Mouse (Mus musculus) erythroblast, adult 5-6 weeks (primary cell): ENCODE measurements around the gene Srsf10. TPM values are rescaled to one million over a fixed set of nuclear protein-coding genes. Genes with fewer than 3 reads are reported as not detected.

Experiments
- ATAC-seq: replicated peaks from 2 replicates; pipeline ENCODE4 v1.8.0; 2016; ENCODE audit warnings: moderate number of reproducible peaks, mild to moderate bottlenecking, moderate TSS enrichment, inconsistent platforms; ENCODE audit not compliant: poor library complexity, low FRiP score, severe bottlenecking
- total RNA-seq, 2 experiments: library from RNA; stranded (forward) in 1 of 2; stranded (reverse) in 1 of 2; fragments of 150-400 nt in 1 of 2; fragments of 200-764, 138-1000 nt in 1 of 2; gene quantifications; 2 replicates each; pipeline versions ENCODE4 v1.2.3 to v1.2.4; 2015 to 2017; ENCODE audit warnings: low replicate concordance in 2 of 2

The Srsf10 gene
- total RNA-seq, 2 experiments from 2014 or later: 116 to 176 TPM

DNA sequence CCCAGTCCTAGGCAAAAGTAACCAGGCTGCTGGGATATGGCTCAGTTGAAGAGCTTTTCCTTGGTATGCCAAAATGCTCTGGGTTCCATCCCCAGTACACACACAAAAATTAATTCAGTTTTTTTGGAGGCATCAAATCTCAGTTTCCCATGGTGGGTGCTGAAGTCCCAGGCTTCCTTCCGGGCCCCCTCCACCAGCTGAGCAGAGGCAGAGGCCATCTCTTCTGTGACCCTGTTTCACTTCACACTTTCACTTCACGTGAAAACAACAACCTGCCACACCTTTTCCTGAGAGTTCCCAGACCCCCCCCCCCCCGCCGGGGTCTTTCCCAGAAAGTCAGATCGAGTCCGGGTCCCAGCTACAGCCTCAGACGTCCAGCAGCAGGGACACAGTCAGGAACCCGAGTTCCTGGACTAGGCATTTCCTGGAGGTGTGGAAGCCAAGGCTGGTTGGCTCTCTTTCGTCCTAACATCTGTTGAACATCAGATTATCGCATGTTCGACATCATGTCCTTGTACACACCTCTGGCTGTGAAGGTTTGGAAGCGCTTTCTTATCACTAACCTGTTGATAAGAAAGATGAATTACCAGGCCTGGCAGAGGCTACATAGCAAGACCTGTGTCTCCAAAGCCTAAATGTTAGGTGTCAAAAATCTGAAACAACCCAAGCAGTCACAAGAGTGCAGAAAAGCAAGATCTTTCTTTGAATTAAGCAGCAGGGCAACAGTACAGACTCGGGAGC is 53.9 kb downstream of the Srsf10 start:
- no peak for ATAC-seq

DNA sequence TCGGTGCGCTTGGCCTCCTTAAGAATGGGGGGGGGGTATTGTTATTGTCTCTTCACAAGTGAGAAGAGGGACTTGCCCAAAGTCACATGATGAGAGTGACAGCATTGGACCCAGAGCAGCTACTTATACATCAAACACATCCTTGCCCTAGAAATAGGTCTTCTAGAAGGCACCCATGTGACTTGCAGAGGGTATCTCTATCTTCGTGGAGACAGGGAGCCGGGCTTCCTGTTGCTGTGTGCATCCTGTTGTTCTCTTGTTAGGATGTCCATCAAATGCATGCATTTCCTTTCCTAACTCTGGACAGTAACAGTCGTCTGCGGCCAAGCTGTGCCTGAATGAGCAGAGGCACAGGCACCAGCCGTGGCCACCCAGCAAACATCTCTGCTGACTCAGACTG is 56.0 kb downstream of the Srsf10 start:
- no peak for ATAC-seq

DNA sequence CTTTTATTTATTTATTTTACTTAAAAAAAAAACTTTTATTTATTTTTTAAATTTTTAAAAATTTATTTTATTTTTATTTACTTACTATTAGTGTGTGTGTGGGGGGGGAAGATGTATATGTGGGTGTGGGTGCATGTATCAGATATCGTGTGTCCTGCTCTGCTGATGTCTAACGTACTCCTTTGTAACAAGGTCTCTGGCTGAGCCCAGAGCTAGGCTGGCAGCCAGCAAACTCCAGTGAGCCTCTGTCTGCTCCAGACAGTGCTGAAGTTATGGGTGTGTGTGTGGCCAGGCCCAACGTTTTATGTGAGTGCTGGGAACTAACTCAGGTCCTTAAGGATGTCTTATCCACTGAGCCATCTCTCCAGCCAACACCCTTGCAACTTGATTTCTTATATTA is 56.6 kb downstream of the Srsf10 start:
- no peak for ATAC-seq

DNA sequence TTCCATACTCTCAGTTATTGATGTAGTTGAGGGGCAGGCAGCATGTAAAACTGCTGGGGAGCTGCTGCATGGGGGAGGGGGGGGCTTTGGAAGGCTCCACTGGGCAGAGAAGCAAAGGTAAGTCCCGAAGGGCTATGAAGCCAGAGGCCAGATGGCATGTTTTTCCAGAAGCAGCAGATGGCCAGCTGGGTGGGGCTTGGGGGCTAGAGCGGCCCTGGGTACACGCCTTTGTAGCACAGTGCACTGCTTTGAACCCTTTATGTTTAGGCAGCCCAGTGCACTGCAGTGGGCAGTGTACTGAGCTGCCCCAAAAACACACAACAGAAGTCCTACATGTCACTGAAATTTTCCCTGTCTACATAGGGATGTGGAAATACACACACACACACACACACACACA is 57.3 kb downstream of the Srsf10 start:
- ATAC-seq: no peak

DNA sequence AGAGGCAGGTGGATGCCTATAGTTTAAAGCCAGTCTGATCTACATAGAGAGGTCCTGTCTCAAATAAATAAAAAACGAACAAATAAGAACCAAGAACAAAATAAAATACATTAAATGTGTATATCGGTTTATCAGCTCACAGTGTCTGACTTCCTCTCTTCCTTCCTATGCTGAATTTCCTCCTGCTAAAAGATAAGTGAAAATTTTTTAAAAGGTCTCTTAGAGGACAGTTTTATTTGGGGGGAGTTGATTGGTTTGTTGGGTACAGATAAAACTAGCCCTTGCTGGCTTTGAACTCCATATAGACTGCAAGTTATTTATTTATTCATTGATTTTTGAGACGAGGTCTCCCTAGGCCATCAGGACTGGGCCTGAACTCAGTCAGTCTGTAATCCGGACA is 57.9 kb downstream of the Srsf10 start:
- no peak for ATAC-seq

DNA sequence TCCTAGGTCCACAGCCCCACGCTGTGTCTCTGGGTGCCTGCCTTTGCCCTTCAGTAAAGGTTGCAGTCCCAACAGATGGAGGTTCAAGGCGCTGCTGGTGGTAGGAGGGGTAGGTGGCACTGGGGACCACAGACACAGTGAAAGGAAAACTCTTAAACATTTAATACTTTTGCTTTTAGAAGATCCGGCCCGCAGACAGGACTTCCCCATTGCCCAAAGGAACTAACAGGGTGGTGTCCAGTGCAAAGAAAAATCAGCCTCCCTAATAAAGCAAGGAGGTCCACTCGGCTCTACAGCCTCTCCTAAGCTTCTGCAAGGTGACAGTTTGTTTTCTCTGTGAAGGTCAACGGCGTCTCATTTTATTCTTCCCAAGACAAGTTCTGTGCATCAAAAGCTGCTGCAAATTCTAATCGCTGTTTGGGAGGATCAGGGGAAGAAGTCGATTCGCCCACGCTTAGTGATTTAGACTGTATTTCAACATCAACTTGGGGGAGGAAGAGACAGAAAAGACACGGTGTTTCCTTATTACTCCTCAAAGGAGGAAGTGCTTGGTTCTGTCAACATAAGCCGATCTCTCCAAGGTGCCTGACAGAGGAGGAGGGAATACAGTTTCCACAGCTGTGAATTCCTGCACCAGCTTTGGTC is 63.2 kb downstream of the Srsf10 start:
- no peak for ATAC-seq

DNA sequence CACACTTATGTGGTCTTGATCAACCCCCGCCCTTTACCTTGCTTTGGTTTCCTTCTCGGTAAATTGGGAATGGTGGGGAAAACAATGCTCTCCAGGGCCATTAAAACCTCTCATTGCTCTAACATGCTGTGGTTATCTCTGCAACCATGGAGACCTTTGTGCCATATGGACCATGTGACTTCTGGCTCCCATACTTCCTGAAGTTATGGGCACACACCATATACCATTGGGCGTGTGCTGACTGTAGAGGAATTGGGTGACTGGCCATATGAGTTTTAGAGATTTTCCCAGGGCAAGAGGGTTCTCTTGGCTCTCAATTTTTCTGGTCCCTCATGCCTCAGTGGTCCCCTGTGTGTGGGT is 63.7 kb downstream of the Srsf10 start:
- ATAC-seq: no peak

Other genes starting within 250 kb of the Srsf10 start
- gene Ifnlr1, start 169.5 kb upstream of the Srsf10 start, total RNA-seq (2015; ENCODE audit: low replicate concordance): 2.7 and 3.8 TPM in 2 replicates
- gene Ifnlr1, start 169.5 kb upstream of the Srsf10 start, total RNA-seq (2017; ENCODE audit: low replicate concordance): 1.4 and 1.7 TPM in 2 replicates
- gene Il22ra1, start 127.6 kb upstream of the Srsf10 start, total RNA-seq (2015; ENCODE audit: low replicate concordance): not detected in 2 replicates
- gene Il22ra1, start 127.6 kb upstream of the Srsf10 start, total RNA-seq (2017; ENCODE audit: low replicate concordance): not detected in 2 replicates
- gene Myom3, start 96.0 kb upstream of the Srsf10 start, total RNA-seq (2015; ENCODE audit: low replicate concordance): not detected in 2 replicates
- 0.51 TPM in 1 of 2 replicates, not detected in the other for gene Myom3, start 96.0 kb upstream of the Srsf10 start, total RNA-seq (2017; ENCODE audit: low replicate concordance)
- 81.7 and 106 TPM in 2 replicates for gene Pnrc2, start 18.1 kb downstream of the Srsf10 start, total RNA-seq (2015; ENCODE audit: low replicate concordance)
- 106 and 135 TPM in 2 replicates for gene Pnrc2, start 18.1 kb downstream of the Srsf10 start, total RNA-seq (2017; ENCODE audit: low replicate concordance)
- 2.9 and 5.2 TPM in 2 replicates for gene Cnr2, start 39.6 kb downstream of the Srsf10 start, total RNA-seq (2015; ENCODE audit: low replicate concordance)
- gene Cnr2, start 39.6 kb downstream of the Srsf10 start, total RNA-seq (2017; ENCODE audit: low replicate concordance): 3.6 and 4.1 TPM in 2 replicates
- gene Fuca1, start 65.0 kb downstream of the Srsf10 start, total RNA-seq (2015; ENCODE audit: low replicate concordance): 9.2 and 15.2 TPM in 2 replicates
- 29.4 and 31.6 TPM in 2 replicates for gene Fuca1, start 65.0 kb downstream of the Srsf10 start, total RNA-seq (2017; ENCODE audit: low replicate concordance)
- 17.3 and 45.4 TPM in 2 replicates for gene Hmgcl, start 90.7 kb downstream of the Srsf10 start, total RNA-seq (2015; ENCODE audit: low replicate concordance)
- gene Hmgcl, start 90.7 kb downstream of the Srsf10 start, total RNA-seq (2017; ENCODE audit: low replicate concordance): 15.6 and 15.8 TPM in 2 replicates
- 2.3 and 7.9 TPM in 2 replicates for gene Gale, start 108.0 kb downstream of the Srsf10 start, total RNA-seq (2015; ENCODE audit: low replicate concordance)
- 2.3 and 4.2 TPM in 2 replicates for gene Gale, start 108.0 kb downstream of the Srsf10 start, total RNA-seq (2017; ENCODE audit: low replicate concordance)
- gene Lypla2, start 116.9 kb downstream of the Srsf10 start, total RNA-seq (2015; ENCODE audit: low replicate concordance): 14.6 and 25.2 TPM in 2 replicates
- gene Lypla2, start 116.9 kb downstream of the Srsf10 start, total RNA-seq (2017; ENCODE audit: low replicate concordance): 4.5 and 6.1 TPM in 2 replicates
- 24.4 and 34.5 TPM in 2 replicates for gene Pithd1, start 131.5 kb downstream of the Srsf10 start, total RNA-seq (2015; ENCODE audit: low replicate concordance)
- 72.0 and 131 TPM in 2 replicates for gene Pithd1, start 131.5 kb downstream of the Srsf10 start, total RNA-seq (2017; ENCODE audit: low replicate concordance)
- 35.7 and 44.5 TPM in 2 replicates for gene Eloa, start 166.0 kb downstream of the Srsf10 start, total RNA-seq (2015; ENCODE audit: low replicate concordance)
- gene Eloa, start 166.0 kb downstream of the Srsf10 start, total RNA-seq (2017; ENCODE audit: low replicate concordance): 40.0 and 53.8 TPM in 2 replicates
- gene Rpl11, start 197.7 kb downstream of the Srsf10 start, total RNA-seq (2015; ENCODE audit: low replicate concordance): 304 and 345 TPM in 2 replicates
- gene Rpl11, start 197.7 kb downstream of the Srsf10 start, total RNA-seq (2017; ENCODE audit: low replicate concordance): 128 and 153 TPM in 2 replicates